Mouse (Mus musculus) kidney, embryonic 15.5 days (tissue): ENCODE results near the gene Mrpl37. TPM values are rescaled to one million over a fixed set of nuclear protein-coding genes. Genes with fewer than 3 reads are reported as not detected.

Source experiments
- ATAC-seq: fragments of 200-750 bp; cut with Nextera tagmentation; replicated peaks from 2 replicates; pipeline ENCODE4 v1.8.0; 2017; ENCODE audit warnings: moderate TSS enrichment; ENCODE audit not compliant: low FRiP score
- H3K27ac ChIP-seq: fragments of 300-500 bp; sonication (generic); 2 replicates; pipeline ENCODE4 v1.5.1; 2015; ENCODE audit warnings: mild to moderate bottlenecking, inconsistent platforms
- H3K27me3 ChIP-seq: fragments of 300-500 bp; sonication (generic); 2 replicates; pipeline ENCODE4 v1.6.1; 2015; ENCODE audit warnings: inconsistent platforms
- H3K36me3 ChIP-seq: fragments of 300-500 bp; sonication (generic); 2 replicates; pipeline ENCODE4 v1.6.1; 2015; ENCODE audit warnings: inconsistent platforms
- H3K4me1 ChIP-seq: fragments of 300-500 bp; sonication (generic); 2 replicates; pipeline ENCODE4 v1.6.1; 2015; ENCODE audit warnings: inconsistent platforms
- H3K4me2 ChIP-seq: fragments of 300-500 bp; sonication (generic); 2 replicates; pipeline ENCODE4 v1.6.1; 2015; ENCODE audit warnings: moderate library complexity, mild to moderate bottlenecking, inconsistent platforms
- H3K4me3 ChIP-seq: fragments of 300-500 bp; sonication (generic); replicated peaks from 2 replicates; pipeline ENCODE4 v1.5.1; 2015; ENCODE audit warnings: mild to moderate bottlenecking, inconsistent platforms
- H3K9ac ChIP-seq: fragments of 300-500 bp; sonication (generic); 2 replicates; pipeline ENCODE4 v1.6.1; 2015; ENCODE audit warnings: mild to moderate bottlenecking, inconsistent platforms
- H3K9me3 ChIP-seq: fragments of 300-500 bp; sonication (generic); replicated peaks from 2 replicates; pipeline ENCODE4 v1.6.1; 2016; ENCODE audit warnings: inconsistent platforms
- WGBS: fragments of 180-500 bp; shearing (Covaris S2); methylation state at CpG from one replicate; pipeline ENCODE4 v1.1.7; 2015; ENCODE audit warnings: mixed read lengths; 5-methylcytosine and 5-hydroxymethylcytosine counted together
- polyA plus RNA-seq: library from polyadenylated mRNA; unstranded; fragments of >200 nt; fragmentation: Nextera tagmentation; extraction: Ambion mirVana; gene quantifications from 2 replicates; pipeline ENCODE4 v1.2.1, GENCODE M21; 2015

Mrpl37 gene
- polyA plus RNA-seq, 1 experiment from 2014 or later, result 108 TPM

DNA sequence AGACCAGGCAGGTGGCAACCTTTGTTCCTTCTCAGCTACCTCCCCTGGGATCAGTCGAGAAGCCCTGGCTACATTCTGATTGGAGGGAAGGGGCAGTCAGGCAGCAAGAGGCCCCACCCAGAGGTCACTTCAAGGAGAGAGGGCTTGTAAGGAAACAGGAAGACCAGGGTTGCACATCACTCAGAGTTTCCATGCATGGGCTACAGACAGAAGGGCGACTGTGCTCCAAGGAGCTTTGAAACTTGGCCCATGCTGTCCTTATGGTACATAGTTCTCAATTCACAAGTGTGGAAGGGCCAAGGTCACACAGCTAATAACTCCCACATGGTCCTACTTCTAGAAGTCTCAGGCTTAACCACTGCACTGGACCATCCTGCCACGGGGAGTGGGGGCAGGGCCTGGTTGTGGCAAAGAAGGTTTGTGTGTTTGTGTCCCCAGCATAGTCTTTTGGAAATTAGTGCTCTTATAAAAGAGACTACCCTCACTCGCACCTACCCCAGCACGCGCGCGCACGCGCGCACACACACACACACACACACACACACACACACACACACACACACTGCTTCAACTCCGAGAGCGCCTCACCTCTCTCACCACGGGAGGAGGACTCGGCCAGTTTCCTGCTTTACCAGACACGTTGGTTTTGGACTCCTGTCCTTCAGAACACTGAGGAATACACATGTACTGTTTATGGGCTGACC lies 28.0 kb upstream of the Mrpl37 start:
- no peak for ATAC-seq
- 73% methylated on average over 16 of the region's 16 CpGs for WGBS
- H3K9me3 ChIP-seq, result no peaks in the 10 kb centered on the region
- no peak overlapping the region for H3K9ac ChIP-seq
- H3K4me1 ChIP-seq, result peaks cover 9% of the 10 kb centered on the region; the same call in 1 of the 2 replicates
- H3K4me2 ChIP-seq, result no peak overlapping the region
- no peaks in the 10 kb centered on the region for H3K36me3 ChIP-seq
- H3K27me3 ChIP-seq, result 0 out of 2 replicates have a peak, but pooled peaks cover 8% of the 10 kb centered on the region
- H3K27ac ChIP-seq, result no peak overlapping the region
- H3K4me3 ChIP-seq, result no peak overlapping the region

DNA sequence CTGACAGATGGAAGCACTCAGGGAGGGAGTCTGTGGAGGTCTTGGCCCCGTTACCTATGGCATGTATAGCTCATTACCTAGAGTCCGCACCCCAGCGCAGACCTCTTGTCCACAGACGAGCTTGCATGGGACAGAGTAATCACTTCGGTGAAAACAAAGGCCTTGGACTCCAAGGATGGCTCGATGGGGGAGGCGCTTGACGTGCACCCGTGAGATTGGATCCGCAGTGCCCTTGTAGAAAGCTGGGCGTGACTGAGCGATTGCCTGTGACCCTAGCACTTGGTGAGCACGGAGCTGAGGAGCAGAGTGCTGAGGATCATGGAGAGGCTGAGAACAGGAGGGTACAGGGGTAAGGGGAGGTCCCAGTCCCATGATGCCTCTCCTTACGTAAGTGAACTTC lies 25.0 kb upstream of the Mrpl37 start:
- Histone ChIP-seq H3K9ac (no peak overlapping the region), H3K9me3 (no peaks in the 10 kb centered on the region), H3K4me2 (no peak overlapping the region), H3K4me3 (no peak overlapping the region), H3K4me1 (peaks cover 3% of the 10 kb centered on the region; the same call in 1 of the 2 replicates), H3K27ac (no peak overlapping the region), H3K36me3 (no peaks in the 10 kb centered on the region), H3K27me3 (no peaks in the 10 kb centered on the region)
- WGBS, result 72% methylated on average over 14 of the region's 14 CpGs
- no peak for ATAC-seq

DNA sequence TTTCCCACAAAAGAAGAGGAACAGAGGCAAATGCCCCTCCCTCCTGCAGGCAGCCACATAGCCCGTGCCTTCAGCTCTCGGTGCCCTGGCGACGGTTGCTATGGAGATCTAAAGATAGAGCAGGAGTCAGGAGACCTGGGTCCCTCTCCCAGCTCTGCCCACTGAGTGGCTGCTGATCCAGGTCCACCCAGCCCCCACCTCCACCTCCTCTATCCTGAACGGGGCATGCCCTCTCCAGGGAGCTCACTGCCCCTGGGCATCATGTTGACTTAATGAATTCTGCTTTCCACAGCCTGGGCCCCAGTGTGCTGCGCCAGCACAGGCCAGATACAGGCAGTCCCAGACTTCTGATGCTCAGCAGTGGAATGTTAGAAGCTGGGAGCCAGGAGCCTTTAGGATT lies 18.2 kb upstream of the Mrpl37 start:
- 0 out of 2 replicates have a peak overlapping the region, but pooled peaks have one; percentile 73 for H3K27ac ChIP-seq
- WGBS, result 21% methylated on average over 6 of the region's 6 CpGs
- no peak overlapping the region for H3K9ac ChIP-seq

DNA sequence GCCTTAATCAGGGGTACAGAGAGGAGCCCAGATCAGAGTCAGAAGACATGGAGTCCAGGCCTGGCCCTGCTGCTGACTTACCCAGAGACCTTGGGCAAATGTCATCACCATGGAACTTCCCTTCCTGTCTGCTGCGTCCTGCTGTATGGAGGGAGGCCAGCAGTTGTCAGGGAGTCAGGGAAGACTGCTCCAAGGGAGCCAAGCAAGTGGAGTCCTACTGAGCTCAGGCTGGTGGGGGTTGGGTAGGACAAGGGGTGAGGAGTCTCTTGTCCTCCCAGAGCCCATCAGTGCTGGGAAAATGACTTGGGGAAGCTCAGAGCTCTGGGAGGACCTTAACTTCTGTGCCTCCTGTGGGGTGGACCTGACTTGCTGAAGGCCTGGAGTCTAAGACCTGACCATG lies 17.7 kb upstream of the Mrpl37 start:
- no peaks in the 10 kb centered on the region for H3K9me3 ChIP-seq
- H3K27ac ChIP-seq, result peak overlapping the region; percentile 29
- H3K4me2 ChIP-seq, result no peak overlapping the region
- H3K4me1 ChIP-seq, result peaks cover 27% of the 10 kb centered on the region
- H3K4me3 ChIP-seq, result no peak overlapping the region
- WGBS, result 58% methylated on average over 1 of the region's 1 CpGs
- no peak overlapping the region for H3K9ac ChIP-seq
- no peaks in the 10 kb centered on the region for H3K36me3 ChIP-seq
- no peaks in the 10 kb centered on the region for H3K27me3 ChIP-seq
- no peak for ATAC-seq

More for the DNA sequence above, 18.2 kb upstream of the Mrpl37 start:
- H3K4me2 ChIP-seq, result no peak overlapping the region
- peaks cover 27% of the 10 kb centered on the region for H3K4me1 ChIP-seq
- H3K27me3 ChIP-seq, result no peaks in the 10 kb centered on the region
- H3K4me3 ChIP-seq, result no peak overlapping the region
- ATAC-seq, result peak; percentile 86
- H3K9me3 ChIP-seq, result no peaks in the 10 kb centered on the region
- no peaks in the 10 kb centered on the region for H3K36me3 ChIP-seq

DNA sequence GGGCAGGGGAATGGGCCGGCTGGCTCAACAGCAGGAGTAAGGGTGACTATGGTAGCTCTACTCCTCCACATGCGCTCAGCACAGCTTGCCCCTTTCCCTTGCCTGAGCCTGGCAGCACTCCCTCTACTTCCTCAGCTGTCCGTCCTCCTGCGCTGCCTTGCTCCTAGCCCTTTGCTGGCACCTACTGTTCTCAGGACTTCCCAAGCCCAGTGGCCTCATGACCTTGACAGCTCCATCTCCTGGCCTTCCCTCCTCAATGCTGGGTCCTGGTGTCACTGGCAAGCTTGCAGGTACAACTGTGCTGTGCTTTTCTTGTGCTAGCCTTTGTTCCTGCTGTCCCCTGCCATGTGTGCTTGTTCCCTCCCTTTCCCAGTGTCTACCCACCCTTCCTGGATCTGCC lies 16.5 kb upstream of the Mrpl37 start:
- Histone ChIP-seq H3K4me3 (no peak overlapping the region), H3K27ac (no peak overlapping the region), H3K9me3 (no peaks in the 10 kb centered on the region), H3K4me1 (peaks cover 27% of the 10 kb centered on the region), H3K4me2 (no peak overlapping the region), H3K36me3 (no peaks in the 10 kb centered on the region), H3K27me3 (no peaks in the 10 kb centered on the region), H3K9ac (no peak overlapping the region)
- no peak for ATAC-seq
- 88% methylated on average over 4 of the region's 4 CpGs for WGBS

DNA sequence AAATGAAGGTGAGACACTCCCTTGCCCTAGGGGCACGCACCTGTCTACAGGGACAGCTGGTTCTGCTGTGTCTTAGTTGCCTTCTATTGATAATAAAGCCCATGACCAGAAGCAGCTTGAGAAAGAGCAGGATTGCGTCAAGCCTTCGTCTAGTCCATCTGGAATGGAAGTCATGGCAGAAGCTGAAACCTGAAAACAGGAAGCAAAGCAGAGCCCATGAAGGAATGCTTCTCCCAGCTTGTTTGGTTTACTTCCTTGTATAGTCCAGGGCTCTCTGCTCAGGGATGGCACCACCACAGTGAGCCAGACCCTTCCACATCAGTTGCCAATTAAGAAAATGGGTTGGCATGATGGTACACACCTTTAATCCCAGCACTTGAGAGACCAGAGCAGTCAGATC lies 15.5 kb upstream of the Mrpl37 start:
- no peak overlapping the region for H3K4me3 ChIP-seq
- no peaks in the 10 kb centered on the region for H3K27me3 ChIP-seq
- no peaks in the 10 kb centered on the region for H3K9me3 ChIP-seq
- H3K4me1 ChIP-seq, result peaks cover 27% of the 10 kb centered on the region
- no peak overlapping the region for H3K4me2 ChIP-seq
- H3K36me3 ChIP-seq, result no peaks in the 10 kb centered on the region
- WGBS, result 80% methylated on average over 3 of the region's 3 CpGs
- no peak for ATAC-seq
- peak overlapping the region; percentile 41 for H3K27ac ChIP-seq
- H3K9ac ChIP-seq, result no peak overlapping the region

DNA sequence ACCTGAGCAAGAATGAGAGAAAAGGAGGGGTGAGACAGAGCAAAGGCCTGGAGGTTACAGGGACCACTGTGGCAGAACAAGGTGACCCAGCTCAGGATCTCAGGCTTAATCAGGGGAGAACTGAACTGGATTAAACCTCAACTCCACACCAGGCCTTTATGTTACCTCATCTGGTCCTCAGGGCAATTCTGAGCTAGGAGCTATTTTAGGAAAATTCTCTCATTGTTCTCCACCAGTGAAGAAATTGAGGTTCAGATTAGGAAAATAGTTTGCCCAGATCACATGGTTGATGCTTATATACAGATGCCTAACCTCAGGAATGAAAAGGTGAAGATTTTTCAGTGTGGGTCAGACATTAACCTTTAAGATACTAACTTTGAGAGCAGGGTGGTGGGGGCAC lies 13.0 kb upstream of the Mrpl37 start:
- peaks cover 24% of the 10 kb centered on the region for H3K4me1 ChIP-seq
- no peak overlapping the region for H3K9ac ChIP-seq
- no peak for ATAC-seq
- H3K9me3 ChIP-seq, result no peaks in the 10 kb centered on the region
- H3K4me3 ChIP-seq, result no peak overlapping the region
- H3K4me2 ChIP-seq, result no peak overlapping the region
- H3K27ac ChIP-seq, result no peak overlapping the region
- H3K36me3 ChIP-seq, result no peaks in the 10 kb centered on the region
- no peaks in the 10 kb centered on the region for H3K27me3 ChIP-seq

DNA sequence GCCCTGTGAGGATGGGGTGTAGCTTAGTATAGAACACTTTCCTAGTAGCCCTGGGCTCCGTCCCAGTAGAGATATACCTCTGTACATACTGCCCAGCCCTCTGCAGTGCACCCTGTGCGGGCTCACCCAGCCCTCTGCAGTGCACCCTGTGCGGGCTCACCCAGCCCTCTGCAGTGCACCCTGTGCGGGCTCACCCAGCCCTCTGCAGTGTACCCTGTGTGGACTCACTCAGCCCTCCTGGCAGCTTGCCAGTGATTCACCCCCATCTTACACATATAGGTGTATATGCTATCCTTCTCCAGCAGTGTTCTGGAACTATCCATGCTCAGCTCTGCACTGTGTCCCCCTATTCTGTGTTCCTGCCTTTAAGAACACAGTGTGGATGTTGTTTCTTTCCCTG lies 12.2 kb upstream of the Mrpl37 start:
- H3K27me3 ChIP-seq, result no peaks in the 10 kb centered on the region
- 89% methylated on average over 4 of the region's 4 CpGs for WGBS
- no peak for ATAC-seq

DNA sequence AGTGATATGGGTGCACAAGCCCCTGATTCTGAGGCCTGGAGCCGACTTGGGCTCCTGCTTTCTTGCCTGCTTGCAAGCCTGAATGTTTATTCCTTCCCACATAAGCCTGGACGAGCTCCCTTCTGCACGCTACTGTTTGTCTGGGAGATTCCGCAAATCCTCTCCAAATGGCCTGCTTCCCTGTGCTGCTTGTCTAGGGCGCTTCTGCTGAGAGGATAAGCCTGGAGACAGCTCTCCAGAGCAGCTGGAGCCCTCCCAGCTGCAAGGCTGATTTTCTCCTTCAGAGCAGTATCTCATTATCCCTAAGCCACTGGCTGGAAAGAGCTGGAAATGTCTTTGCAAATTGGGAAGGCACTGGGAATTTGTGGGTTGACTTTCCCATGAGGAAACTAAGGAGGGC lies 8.8 kb upstream of the Mrpl37 start:
- Histone ChIP-seq H3K36me3 (no peaks in the 10 kb centered on the region), H3K4me1 (no peaks in the 10 kb centered on the region), H3K4me3 (no peak overlapping the region), H3K4me2 (no peak overlapping the region), H3K9ac (no peak overlapping the region), H3K9me3 (no peaks in the 10 kb centered on the region), H3K27ac (no peak overlapping the region), H3K27me3 (no peaks in the 10 kb centered on the region)
- WGBS, result 77% methylated on average over 5 of the region's 5 CpGs
- ATAC-seq, result no peak

More for the DNA sequence above, 12.2 kb upstream of the Mrpl37 start:
- H3K9me3 ChIP-seq, result no peaks in the 10 kb centered on the region
- H3K36me3 ChIP-seq, result no peaks in the 10 kb centered on the region
- peaks cover 15% of the 10 kb centered on the region; the same call in 1 of the 2 replicates for H3K4me1 ChIP-seq
- no peak overlapping the region for H3K9ac ChIP-seq
- H3K4me3 ChIP-seq, result no peak overlapping the region
- H3K4me2 ChIP-seq, result no peak overlapping the region
- H3K27ac ChIP-seq, result no peak overlapping the region

DNA sequence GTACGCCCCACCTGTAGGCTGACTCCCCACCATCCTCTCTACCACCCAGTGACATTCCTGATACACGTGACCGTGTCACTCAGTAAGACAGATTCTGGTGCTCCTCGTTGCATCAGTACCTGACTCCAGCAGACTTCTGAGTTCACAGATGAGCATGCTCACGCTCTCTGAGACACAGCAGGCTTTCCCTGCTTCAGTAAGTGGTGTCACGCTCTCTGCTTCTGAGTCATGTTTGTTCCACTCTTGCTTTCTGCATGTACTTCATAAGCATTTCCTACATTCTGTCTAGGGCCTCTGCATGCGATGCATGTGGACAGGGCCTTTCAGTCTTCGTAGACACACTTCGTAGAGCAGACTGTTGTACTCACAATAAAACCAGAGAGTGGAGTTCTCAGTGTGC lies 5.7 kb upstream of the Mrpl37 start:
- ATAC-seq, result no peak
- H3K4me3 ChIP-seq, result no peak overlapping the region
- H3K36me3 ChIP-seq, result no peaks in the 10 kb centered on the region
- no peak overlapping the region for H3K27ac ChIP-seq
- WGBS, result 74% methylated on average over 9 of the region's 9 CpGs
- no peak overlapping the region for H3K9ac ChIP-seq
- no peak overlapping the region for H3K4me2 ChIP-seq
- peaks cover 7% of the 10 kb centered on the region; the same call in 1 of the 2 replicates for H3K4me1 ChIP-seq
- no peaks in the 10 kb centered on the region for H3K9me3 ChIP-seq
- no peaks in the 10 kb centered on the region for H3K27me3 ChIP-seq

DNA sequence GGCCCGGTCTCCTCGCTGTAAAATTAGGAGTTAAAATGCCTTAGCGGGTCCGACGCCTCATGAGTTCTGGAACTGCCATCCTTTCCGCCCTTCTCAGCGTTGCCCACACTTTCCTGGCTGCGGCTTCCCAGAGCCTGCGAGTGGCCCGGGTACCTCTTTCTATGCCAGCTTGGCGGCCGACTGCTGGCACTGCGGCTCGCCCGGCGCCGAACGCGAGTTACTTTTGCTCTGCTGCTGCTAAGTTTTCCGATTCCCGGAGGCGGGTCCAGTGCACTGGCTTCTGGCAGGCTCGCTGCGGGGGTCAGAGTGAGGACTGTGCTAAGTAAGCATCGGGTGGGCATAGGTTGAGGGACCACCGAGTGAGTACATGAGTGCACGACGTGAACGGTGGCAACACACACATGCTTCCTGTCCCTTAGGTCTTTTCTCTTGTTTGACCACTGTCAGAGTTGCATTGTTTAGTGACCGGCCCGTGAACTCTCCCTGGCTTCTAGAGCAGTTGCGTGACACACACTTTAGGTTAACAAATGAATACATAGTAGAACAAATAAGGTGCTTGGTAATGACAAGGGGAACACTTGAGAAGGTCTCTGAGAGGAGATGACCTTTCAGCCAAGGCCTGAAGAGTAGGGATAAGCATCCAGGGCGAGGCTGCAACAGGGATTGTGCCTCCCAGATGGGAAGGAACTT lies 628 bp upstream of the Mrpl37 start:
- H3K27me3 ChIP-seq, result no peaks in the 10 kb centered on the region
- 4% methylated on average over 33 of the region's 33 CpGs for WGBS
- peak overlapping the region; percentile 76 for H3K4me3 ChIP-seq
- H3K4me2 ChIP-seq, result peak overlapping the region; percentile 97
- peak overlapping the region; percentile 49 for H3K27ac ChIP-seq
- peaks cover 19% of the 10 kb centered on the region for H3K4me1 ChIP-seq
- peak; percentile 49 for ATAC-seq
- peaks cover 26% of the 10 kb centered on the region for H3K36me3 ChIP-seq
- H3K9ac ChIP-seq, result peak overlapping the region; percentile 64
- H3K9me3 ChIP-seq, result no peaks in the 10 kb centered on the region

DNA sequence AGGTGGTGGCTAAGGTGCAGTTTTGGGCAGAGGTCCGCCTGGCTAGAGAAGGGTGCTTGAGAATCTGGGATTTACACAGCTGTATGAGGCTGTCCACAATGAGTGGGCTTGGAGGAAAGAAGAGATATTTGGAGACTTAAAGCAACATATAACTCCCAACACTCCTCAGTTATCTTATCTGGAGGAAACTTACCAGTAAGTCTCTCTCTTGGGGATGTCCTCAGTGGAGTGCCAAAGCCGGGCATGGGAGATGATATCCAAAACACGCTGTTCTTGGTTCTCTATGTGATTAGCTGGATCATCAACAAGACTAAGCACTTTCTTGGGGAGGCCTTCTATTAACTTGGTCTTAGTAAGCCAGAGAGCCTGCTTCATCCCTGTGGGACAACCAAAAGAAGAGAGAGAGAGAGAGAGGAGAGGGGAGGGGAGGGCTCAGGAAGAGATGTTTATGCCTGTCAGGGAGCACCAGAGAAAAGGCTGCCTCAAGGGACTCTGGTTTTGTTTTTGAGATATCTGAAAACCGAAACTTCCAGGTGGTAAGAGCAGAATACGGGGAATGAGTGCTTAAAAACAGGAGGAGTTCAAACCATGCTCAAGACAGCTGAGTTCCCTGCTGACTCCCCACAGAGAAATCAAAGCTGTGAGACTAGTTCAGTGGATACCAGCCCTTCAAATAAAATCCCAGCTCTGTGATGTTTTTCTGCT lies 2.1 kb downstream of the Mrpl37 start:
- no peak for ATAC-seq
- 90% methylated on average over 5 of the region's 5 CpGs for WGBS
- Histone ChIP-seq H3K4me3 (no peak overlapping the region), H3K27ac (no peak overlapping the region), H3K9ac (no peak overlapping the region), H3K9me3 (no peaks in the 10 kb centered on the region), H3K27me3 (no peaks in the 10 kb centered on the region), H3K4me2 (no peak overlapping the region), H3K36me3 (peaks cover 54% of the 10 kb centered on the region), H3K4me1 (peaks cover 19% of the 10 kb centered on the region)
